Mouse (Mus musculus): ENCODE data around the gene Emd. TPM values are rescaled to one million over a fixed set of nuclear protein-coding genes. Genes with fewer than 3 reads are reported as not detected.
A peak's percentile ranks its signal among the peaks of the same experiment; 100 is the strongest.

Gene Emd
- polyA plus RNA-seq, 1 experiment from 2014 or later = 20.2 TPM

- Histone ChIP-seq H3K27me3 (ENCODE audit: insufficient read depth, low read length) (no peaks in the 10 kb centered on the region), H3K9me3 (replicated peaks; ENCODE audit: low read length) (no peaks in the 10 kb centered on the region), H3K4me1 (replicated peaks; ENCODE audit: insufficient read depth, low read length) (no peaks in the 10 kb centered on the region), H3K4me3 (replicated peaks; ENCODE audit: low read depth, low read length) (no peak overlapping the region), H3K9ac (ENCODE audit: low read depth, low read length) (no peak overlapping the region), H3K27ac (no peak overlapping the region), H3K36me3 (ENCODE audit: insufficient read depth, low read length) (peaks cover 35% of the 10 kb centered on the region), H3K4me2 (ENCODE audit: low read length) (no peak overlapping the region)
- no peak for TF ChIP-seq CTCF (IDR thresholded peaks at IDR 0.05; ENCODE audit: low read depth)
- ATAC-seq (replicated peaks; ENCODE audit: low FRiP score, low read depth) = no peak
- 82% methylated on average over 4 of the region's 4 CpGs for WGBS
- DNase-seq (ENCODE audit: low spot score) = no peak
Observed at GRCm38 (mm10) chrX:74240332-74240731, 14.2 kb upstream of the Emd start.

- H3K36me3 ChIP-seq (ENCODE audit: insufficient read depth, low read length) = peaks cover 26% of the 10 kb centered on the region
- no peak for DNase-seq (ENCODE audit: low spot score)
- peak overlapping the region; percentile 25; the same call in 1 of the 2 replicates for H3K27ac ChIP-seq
- 71% methylated on average over 2 of the region's 2 CpGs for WGBS
- no peaks in the 10 kb centered on the region for H3K9me3 ChIP-seq (replicated peaks; ENCODE audit: low read length)
- H3K4me2 ChIP-seq (ENCODE audit: low read length) = peak overlapping the region; percentile 58
- ATAC-seq (replicated peaks; ENCODE audit: low FRiP score, low read depth) = no peak
- no peaks in the 10 kb centered on the region for H3K4me1 ChIP-seq (replicated peaks; ENCODE audit: insufficient read depth, low read length)
- no peaks in the 10 kb centered on the region for H3K27me3 ChIP-seq (ENCODE audit: insufficient read depth, low read length)
- H3K9ac ChIP-seq (ENCODE audit: low read depth, low read length) = no peak overlapping the region
- peak overlapping the region; percentile 46 for H3K4me3 ChIP-seq (replicated peaks; ENCODE audit: low read depth, low read length)
- no peak for TF ChIP-seq CTCF (IDR thresholded peaks at IDR 0.05; ENCODE audit: low read depth)
Observed at GRCm38 (mm10) chrX:74243396-74243795, 11.1 kb upstream of the Emd start.

GRCm38 (mm10) chrX:74243807-74244206 lies 10.7 kb upstream of the Emd start:
- 56% methylated on average over 3 of the region's 3 CpGs for WGBS
- H3K9me3 ChIP-seq (replicated peaks; ENCODE audit: low read length) = no peaks in the 10 kb centered on the region
- H3K4me2 ChIP-seq (ENCODE audit: low read length) = peak overlapping the region; percentile 58
- no peaks in the 10 kb centered on the region for H3K4me1 ChIP-seq (replicated peaks; ENCODE audit: insufficient read depth, low read length)
- H3K4me3 ChIP-seq (replicated peaks; ENCODE audit: low read depth, low read length) = peak overlapping the region; percentile 46
- DNase-seq (ENCODE audit: low spot score) = no peak
- peak overlapping the region; percentile 25; the same call in 1 of the 2 replicates for H3K27ac ChIP-seq
- H3K27me3 ChIP-seq (ENCODE audit: insufficient read depth, low read length) = no peaks in the 10 kb centered on the region
- no peak for TF ChIP-seq CTCF (IDR thresholded peaks at IDR 0.05; ENCODE audit: low read depth)
- no peak overlapping the region; the same call in 1 of the 2 replicates for H3K9ac ChIP-seq (ENCODE audit: low read depth, low read length)
- no peak for ATAC-seq (replicated peaks; ENCODE audit: low FRiP score, low read depth)
- H3K36me3 ChIP-seq (ENCODE audit: insufficient read depth, low read length) = peaks cover 26% of the 10 kb centered on the region

GRCm38 (mm10) chrX:74244614-74245083 lies 9.8 kb upstream of the Emd start:
- H3K27ac ChIP-seq = peak overlapping the region; percentile 85
- TF ChIP-seq CTCF (IDR thresholded peaks at IDR 0.05; ENCODE audit: low read depth) = no peak
- peaks cover 21% of the 10 kb centered on the region for H3K36me3 ChIP-seq (ENCODE audit: insufficient read depth, low read length)
- H3K9ac ChIP-seq (ENCODE audit: low read depth, low read length) = no peak overlapping the region; the same call in 1 of the 2 replicates
- WGBS = 35% methylated on average over 3 of the region's 3 CpGs
- peak overlapping the region; percentile 46 for H3K4me3 ChIP-seq (replicated peaks; ENCODE audit: low read depth, low read length)
- no peaks in the 10 kb centered on the region for H3K27me3 ChIP-seq (ENCODE audit: insufficient read depth, low read length)
- DNase-seq (ENCODE audit: low spot score) (peak; percentile 90), ATAC-seq (replicated peaks; ENCODE audit: low FRiP score, low read depth) (peak; percentile 14; the same call in 1 of the 2 replicates)
- H3K4me1 ChIP-seq (replicated peaks; ENCODE audit: insufficient read depth, low read length) = no peaks in the 10 kb centered on the region
- H3K9me3 ChIP-seq (replicated peaks; ENCODE audit: low read length) = no peaks in the 10 kb centered on the region
- H3K4me2 ChIP-seq (ENCODE audit: low read length) = peak overlapping the region; percentile 58

- H3K27ac ChIP-seq = peak overlapping the region; percentile 85
- H3K27me3 ChIP-seq (ENCODE audit: insufficient read depth, low read length) = no peaks in the 10 kb centered on the region
- H3K9me3 ChIP-seq (replicated peaks; ENCODE audit: low read length) = no peaks in the 10 kb centered on the region
- H3K4me2 ChIP-seq (ENCODE audit: low read length) = peak overlapping the region; percentile 58
- 33% methylated on average over 1 of the region's 1 CpGs for WGBS
- ATAC-seq (replicated peaks; ENCODE audit: low FRiP score, low read depth) = no peak
- peaks cover 16% of the 10 kb centered on the region for H3K36me3 ChIP-seq (ENCODE audit: insufficient read depth, low read length)
- DNase-seq (ENCODE audit: low spot score) = no peak
- H3K4me3 ChIP-seq (replicated peaks; ENCODE audit: low read depth, low read length) = peak overlapping the region; percentile 46
- H3K4me1 ChIP-seq (replicated peaks; ENCODE audit: insufficient read depth, low read length) = no peaks in the 10 kb centered on the region
- peak overlapping the region; percentile 65; the same call in 1 of the 2 replicates for H3K9ac ChIP-seq (ENCODE audit: low read depth, low read length)
- TF ChIP-seq CTCF (IDR thresholded peaks at IDR 0.05; ENCODE audit: low read depth) = no peak
Observed at GRCm38 (mm10) chrX:74245107-74245506, 9.4 kb upstream of the Emd start.

- Histone ChIP-seq H3K27ac (peak overlapping the region; percentile 85), H3K36me3 (ENCODE audit: insufficient read depth, low read length) (peaks cover 11% of the 10 kb centered on the region), H3K9me3 (replicated peaks; ENCODE audit: low read length) (no peaks in the 10 kb centered on the region), H3K9ac (ENCODE audit: low read depth, low read length) (peak overlapping the region; percentile 65), H3K27me3 (ENCODE audit: insufficient read depth, low read length) (no peaks in the 10 kb centered on the region), H3K4me1 (replicated peaks; ENCODE audit: insufficient read depth, low read length) (no peaks in the 10 kb centered on the region), H3K4me3 (replicated peaks; ENCODE audit: low read depth, low read length) (peak overlapping the region; percentile 46), H3K4me2 (ENCODE audit: low read length) (peak overlapping the region; percentile 58)
- ATAC-seq (replicated peaks; ENCODE audit: low FRiP score, low read depth) (peak; percentile 50), DNase-seq (ENCODE audit: low spot score) (peak; percentile 82)
- 30% methylated on average over 21 of the region's 21 CpGs for WGBS
- no peak for TF ChIP-seq CTCF (IDR thresholded peaks at IDR 0.05; ENCODE audit: low read depth)
Observed at GRCm38 (mm10) chrX:74245687-74246086, 8.8 kb upstream of the Emd start.

Data from kidney, postnatal 0 days (tissue).